Mouse (Mus musculus) frontal cortex, adult (tissue): ENCODE measurements at regions not wholly inside any gene's neighbourhood (a gene's known extent, or its start where the extent isn't known, plus 50 kb on each side); places are given as distances from the start of the nearest gene placed in this dataset.

Experiments used
- ATAC-seq: cut with Nextera tagmentation; 2 replicates; pipeline ENCODE4 v1.9.2; 2017; ENCODE audit warnings: mild to moderate bottlenecking, moderate library complexity, mixed read lengths; ENCODE audit not compliant: low TSS enrichment

GRCm38 (mm10) chr10:121150668-121151067 is 116.9 kb downstream of the Wif1 start:
- no peak for ATAC-seq

GRCm38 (mm10) chr10:121153625-121154024 is 119.9 kb downstream of the Wif1 start:
- no peak for ATAC-seq

- ATAC-seq: no peak
Observed at GRCm38 (mm10) chr10:121160499-121160898, 126.7 kb downstream of the Wif1 start.

GRCm38 (mm10) chr10:121161201-121161600 is 127.4 kb downstream of the Wif1 start:
- no peak for ATAC-seq

DNA sequence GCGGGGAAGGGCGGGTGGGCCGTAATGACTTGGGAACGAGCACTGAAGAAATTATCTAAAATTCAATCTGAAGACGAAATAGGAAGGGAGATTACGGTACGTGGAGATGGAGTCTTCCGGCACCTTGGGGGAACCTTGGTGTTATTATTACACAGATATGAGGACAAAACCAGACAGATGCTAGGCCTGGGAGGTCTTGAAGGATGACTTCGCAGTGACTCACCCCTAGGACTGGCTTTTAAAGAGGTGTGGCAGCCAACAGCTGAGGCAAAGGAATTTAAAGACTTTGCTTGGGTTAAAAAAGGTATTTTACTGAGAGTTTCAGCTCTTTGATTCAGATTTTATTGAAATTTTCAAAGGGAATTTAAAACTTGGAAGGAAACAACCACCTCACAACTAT is 140.3 kb downstream of the Wif1 start:
- no peak for ATAC-seq

GRCm38 (mm10) chr10:121189139-121189538 is 155.4 kb downstream of the Wif1 start:
- no peak for ATAC-seq

GRCm38 (mm10) chr10:121199236-121199635 is 151.8 kb downstream of the Tbc1d30 start:
- ATAC-seq: no peak

DNA sequence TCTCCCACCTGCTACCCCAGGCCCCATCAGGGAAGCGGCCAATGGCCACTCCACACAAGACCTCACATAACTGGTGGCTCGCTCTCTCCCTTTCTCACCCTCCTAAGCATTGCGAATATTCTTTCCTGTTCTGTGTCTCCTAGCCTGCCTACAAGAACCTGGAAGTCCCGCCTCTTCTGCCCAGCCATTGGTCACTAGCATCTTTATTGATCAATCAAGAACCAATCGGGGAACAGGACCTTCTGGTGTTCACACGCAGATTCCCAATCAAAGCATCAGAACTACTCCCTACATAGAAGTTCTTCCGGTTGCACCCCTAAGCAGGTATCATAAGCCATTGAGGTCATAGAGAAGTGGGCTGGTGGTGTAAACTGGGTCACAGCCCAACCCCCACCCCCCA is 148.5 kb downstream of the Tbc1d30 start:
- ATAC-seq: no peak

DNA sequence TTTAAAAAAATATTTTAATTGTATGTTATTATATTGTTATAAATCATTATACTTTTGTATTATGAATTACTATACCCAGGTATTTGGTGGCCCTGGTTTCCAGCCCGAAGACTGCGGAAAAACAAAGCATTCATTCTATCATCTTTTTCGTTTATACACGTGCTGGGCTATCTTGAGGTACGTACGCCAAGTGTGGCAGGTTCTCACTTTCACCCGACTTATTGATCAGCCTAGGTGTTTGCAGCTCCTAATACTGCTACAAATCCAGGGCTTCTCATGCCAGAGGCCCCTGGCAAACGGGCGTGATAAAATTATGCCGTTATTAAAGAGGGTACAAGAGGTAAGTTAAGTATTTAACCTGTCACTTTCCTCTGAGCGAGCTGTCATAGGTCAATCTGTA is 145.5 kb downstream of the Tbc1d30 start:
- no peak for ATAC-seq

DNA sequence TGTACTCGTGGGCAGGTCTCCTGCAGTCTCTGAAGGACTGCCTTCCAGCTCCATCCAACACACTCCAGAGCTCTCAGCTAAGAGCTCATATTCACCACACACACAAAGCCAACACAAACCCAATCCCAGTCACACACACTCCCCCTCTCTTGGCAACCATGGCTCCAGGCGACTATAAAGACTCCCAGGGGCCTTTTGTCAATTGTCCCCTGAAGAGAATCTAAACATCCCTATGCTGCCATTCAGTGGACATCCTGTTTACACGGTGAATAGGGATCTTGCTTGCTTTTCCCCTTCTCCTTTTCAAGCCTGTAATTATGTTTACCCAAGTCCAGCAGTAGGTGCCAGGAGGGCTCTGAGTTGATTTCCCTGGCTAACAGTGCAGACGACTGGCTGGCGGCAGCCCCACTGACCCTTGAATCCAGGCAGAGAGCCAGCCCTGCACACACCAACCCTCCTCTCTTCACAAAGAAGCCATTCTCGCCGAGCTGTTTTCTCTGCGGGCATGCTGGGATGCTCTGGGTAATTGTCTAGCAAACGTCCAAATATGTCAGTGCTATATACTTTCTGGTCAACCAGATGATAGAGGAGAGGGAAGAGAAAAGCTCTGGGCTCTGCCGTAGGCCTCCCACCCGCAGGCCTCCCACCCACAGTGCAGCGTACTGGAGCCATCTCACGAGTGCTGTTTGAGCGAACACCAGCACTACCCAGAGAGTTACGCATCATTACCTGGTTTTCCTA is 144.9 kb downstream of the Tbc1d30 start:
- peak; percentile 62 for ATAC-seq

- no peak for ATAC-seq
Observed at GRCm38 (mm10) chr10:121206743-121207039, 144.4 kb downstream of the Tbc1d30 start.
